In the genomic region with DNA sequence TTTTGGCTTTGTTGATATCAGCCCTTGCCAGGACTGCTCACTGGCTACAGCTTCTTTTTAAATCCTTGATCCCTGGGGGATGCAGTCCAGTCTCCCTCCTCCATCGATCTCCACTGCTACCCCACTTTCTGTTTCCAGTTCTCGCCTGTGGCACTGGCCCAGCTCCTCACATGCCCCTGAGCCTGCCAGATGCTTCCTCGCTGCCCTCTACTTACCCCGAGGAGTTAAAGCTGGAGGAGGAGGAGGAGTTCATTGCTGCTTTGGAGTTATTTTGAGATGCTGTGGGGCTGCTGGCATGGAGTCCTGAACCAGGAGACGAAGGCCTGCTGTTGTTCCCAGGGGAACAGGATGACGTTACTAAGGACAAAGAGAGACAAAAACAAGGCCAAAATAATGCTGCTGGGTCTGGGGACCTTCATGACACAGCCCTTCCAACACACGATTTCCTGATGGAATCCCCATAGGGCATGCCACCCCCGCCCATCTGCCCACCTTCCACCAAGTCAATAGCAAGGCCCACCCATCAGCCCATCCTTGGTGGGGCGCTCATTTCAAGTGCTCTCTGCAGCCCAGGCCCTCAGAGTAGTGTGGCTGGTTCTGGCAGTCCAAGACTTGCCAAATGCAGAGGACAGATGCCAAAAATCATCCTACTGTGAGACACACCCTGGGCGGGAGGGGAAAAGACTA, we compare ENCODE assay signal across 10 mouse cellular contexts. TPM values are rescaled to one million over a fixed set of nuclear protein-coding genes. Genes with fewer than 3 reads are reported as not detected.
DNase-seq lines count a peak whose midpoint lies in the region; ATAC-seq lines count a peak whose summit lies in the region.
"Had no signal": no experiment of that assay in that cellular context is flagged by ENCODE, and none has a peak within 500 bp of the region (broad histone marks: within the 10 kb centered on the region; RNA-seq: fewer than 3 reads in every experiment).

No protein-coding gene starts in this region.

- H3K9ac ChIP-seq in neural tube, embryonic 15.5 days (replicated peaks) = no peak overlapping the region
- H3K9ac ChIP-seq: embryonic facial prominence, embryonic 13.5 days; heart, embryonic 15.5 days had no signal

- no peaks in the 10 kb centered on the region for H3K9me3 ChIP-seq in heart, embryonic 10.5 days
- no peaks in the 10 kb centered on the region for H3K9me3 ChIP-seq in neural tube, embryonic 15.5 days (replicated peaks)
- H3K9me3 ChIP-seq: embryonic facial prominence, embryonic 13.5 days; heart, embryonic 15.5 days had no signal

- 0 out of 2 replicates have a peak, but pooled peaks cover 4% of the 10 kb centered on the region for H3K27me3 ChIP-seq in heart, embryonic 10.5 days (ENCODE audit: insufficient read depth, poor library complexity, severe bottlenecking)
- no peaks in the 10 kb centered on the region for H3K27me3 ChIP-seq in neural tube, embryonic 15.5 days (replicated peaks)
- H3K27me3 ChIP-seq: embryonic facial prominence, embryonic 13.5 days; heart, embryonic 15.5 days had no signal

- no peak for ATAC-seq in inflammation-experienced regulatory T-cells, adult 6 months
- no peak for ATAC-seq in neural tube, embryonic 15.5 days (ENCODE audit: low FRiP score)

- DNase-seq in heart, adult 11 months = peak; percentile 99
- no peak for DNase-seq in heart, embryonic 10.5 days (ENCODE audit: low spot score)
- DNase-seq in 3134 (ENCODE audit: extremely low read depth, insufficient read length, low spot score) = peak; percentile 70
- DNase-seq in gastrocnemius, postnatal 14 days = peak; percentile 52
- peak; percentile 50 to 54 for DNase-seq in layer of hippocampus, adult 8-10 months (ENCODE audit: low spot score in 2 of 2)
- DNase-seq in urinary bladder, postnatal 25 days (ENCODE audit: low spot score) = no peak

- H3K27ac ChIP-seq in heart, embryonic 10.5 days = no peak overlapping the region
- no peak overlapping the region for H3K27ac ChIP-seq in neural tube, embryonic 15.5 days (replicated peaks)
- H3K27ac ChIP-seq: embryonic facial prominence, embryonic 13.5 days; heart, embryonic 15.5 days had no signal

- intact Hi-C loops in gastrocnemius, postnatal 14 days (cut with DNase I; ENCODE audit: low total_unique reads) = no loop called here

- peaks cover 18% of the 10 kb centered on the region for H3K4me1 ChIP-seq in heart, embryonic 10.5 days
- peaks cover 8% of the 10 kb centered on the region for H3K4me1 ChIP-seq in neural tube, embryonic 15.5 days

- 62% methylated on average over 10 of the region's 10 CpGs for WGBS in heart, embryonic 10.5 days
- 72% methylated on average over 10 of the region's 10 CpGs for WGBS in neural tube, embryonic 15.5 days

- no peak overlapping the region for H3K4me3 ChIP-seq in heart, embryonic 10.5 days
- no peak overlapping the region for H3K4me3 ChIP-seq in neural tube, embryonic 15.5 days (replicated peaks)
- H3K4me3 ChIP-seq: embryonic facial prominence, embryonic 13.5 days; heart, embryonic 15.5 days had no signal

- H3K4me2 ChIP-seq in neural tube, embryonic 15.5 days = no peak overlapping the region
- H3K4me2 ChIP-seq: embryonic facial prominence, embryonic 13.5 days; heart, embryonic 15.5 days had no signal

- no peaks in the 10 kb centered on the region for H3K36me3 ChIP-seq in heart, embryonic 10.5 days
- no peaks in the 10 kb centered on the region for H3K36me3 ChIP-seq in neural tube, embryonic 15.5 days
- H3K36me3 ChIP-seq: embryonic facial prominence, embryonic 13.5 days; heart, embryonic 15.5 days had no signal

RNA-seq across cellular contexts. Expression of gene Tmem136, which starts 10.9 kb away (rescaled TPM):
- polyA plus RNA-seq in heart, embryonic 10.5 days (2016; fragmentation: Nextera tagmentation; extraction: Ambion mirVana) = 11.2 and 15.7 TPM in 2 replicates
- total RNA-seq in gastrocnemius, postnatal 14 days (2021) = 1 to 10 TPM; 1.2 TPM
- 10 to 100 TPM; 18.5 to 22.9 (median 19.5) TPM for total RNA-seq in layer of hippocampus, adult 8-10 months (2022)
- polyA plus RNA-seq in inflammation-experienced regulatory T-cells, adult 6 months (2017; shearing (Covaris generic)) = 1 to 10 TPM in 2 of 3 experiments, under 1 TPM in 1; 0.67 to 4.8 (median 3.7) TPM
- 9.3 and 11.0 TPM in 2 replicates for polyA plus RNA-seq in neural tube, embryonic 15.5 days (2015; fragmentation: Nextera tagmentation; extraction: Ambion mirVana)

RNA-seq across cellular contexts. Expression of gene Arhgef12, which starts 20.2 kb away (rescaled TPM):
- 10.2 and 11.3 TPM in 2 replicates for polyA plus RNA-seq in heart, embryonic 10.5 days (2016; fragmentation: Nextera tagmentation; extraction: Ambion mirVana)
- 10 to 100 TPM; 45.7 to 52.5 TPM for total RNA-seq in gastrocnemius, postnatal 14 days (2021)
- total RNA-seq in layer of hippocampus, adult 8-10 months (2022) = 100 to 1,000 TPM; 144 to 165 (median 151) TPM
- polyA plus RNA-seq in inflammation-experienced regulatory T-cells, adult 6 months (2017; shearing (Covaris generic)) = 10 to 100 TPM in 2 of 3 experiments, 1 to 10 TPM in 1; 4.5 to 20.4 (median 17.1) TPM
- polyA plus RNA-seq in neural tube, embryonic 15.5 days (2015; fragmentation: Nextera tagmentation; extraction: Ambion mirVana) = 19.9 and 23.2 TPM in 2 replicates

Comparison
In these comparisons a context has a peak if more than half of its experiments do, and no peak if none do; other contexts are left out.
1. DNase-seq: peak in heart, adult 11 months (single experiment), 3134 (single experiment), gastrocnemius, postnatal 14 days (single experiment) and layer of hippocampus, adult 8-10 months (2 of 2); none in heart, embryonic 10.5 days (single experiment) and urinary bladder, postnatal 25 days (single experiment).